Mouse (Mus musculus) bone marrow macrophage, adult 2 months (primary cell): ENCODE measurements around the gene Aamp.

Experiments
- CTCF ChIP-seq: IDR thresholded peaks from 2 replicates; pipeline ENCODE4 v1.5.1; 2012; ENCODE audit warnings: low read depth, mild to moderate bottlenecking, low read length, moderate library complexity
- POLR2A ChIP-seq: IDR thresholded peaks from 2 replicates; pipeline ENCODE4 v1.6.1; 2012; ENCODE audit warnings: mild to moderate bottlenecking, low read depth, low read length, borderline replicate concordance

- TF ChIP-seq CTCF: no peak
- TF ChIP-seq POLR2A: no peak
Measured at GRCm38 (mm10) chr1:74284543-74285160, at the start of gene Aamp, which contains the start of gene Pnkd.
